Mouse (Mus musculus): Measurements from ENCODE around the gene Ankrd52.

- peak; percentile 63 for TF ChIP-seq CTCF (IDR thresholded peaks at IDR 0.05)
- TF ChIP-seq POLR2A (IDR thresholded peaks at IDR 0.05; ENCODE audit: insufficient read depth, low read depth, low read length): peak; percentile 7; the same call in 1 of the 2 replicates
- no peak for TF ChIP-seq EP300 (IDR thresholded peaks at IDR 0.05; ENCODE audit: insufficient read depth, low read depth, low read length)
Observed at GRCm38 (mm10) chr10:128376455-128377211, at the start of gene Ankrd52.

Data from heart, adult 2 months (tissue).